Mouse (Mus musculus): ENCODE results near the gene Klc2. TPM values are rescaled to one million over a fixed set of nuclear protein-coding genes. Genes with fewer than 3 reads are reported as not detected.

The Klc2 gene
- total and polyA plus RNA-seq, 3 experiments: 7.3 to 30.3 TPM; not detected in 1

DNA sequence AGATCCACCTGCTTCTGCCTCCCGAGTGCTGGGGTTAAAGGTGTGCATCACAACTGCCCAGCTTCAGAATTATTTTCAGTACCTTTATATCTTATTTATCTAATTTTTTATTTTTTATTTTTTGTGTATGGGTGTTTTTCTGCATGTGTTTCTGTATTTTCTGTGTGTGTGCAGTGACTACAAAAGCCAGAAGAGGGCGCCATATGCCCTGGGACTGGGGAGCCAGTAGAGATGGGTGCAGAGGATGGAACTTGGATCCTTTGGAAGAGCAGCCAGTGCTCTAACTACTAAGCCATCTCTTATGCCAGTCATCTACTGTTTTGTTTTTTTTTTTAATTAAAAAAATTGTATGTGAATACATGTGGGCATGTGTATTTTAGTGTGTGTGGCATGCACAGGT is 46.0 kb upstream of the Klc2 start (continued):
- TF ChIP-seq MEF2A (IDR thresholded peaks at IDR 0.05; ENCODE audit: extremely low read depth, insufficient replicate concordance, low read depth, low read length, poor library complexity, severe bottlenecking) (no peak), CTCF (IDR thresholded peaks at IDR 0.05 in 2 of 3, conservative IDR thresholded peaks at IDR 0.05 in 1 of 3; ENCODE audit: control insufficient read depth in 1 of 3, insufficient read depth in 1 of 3, low read depth in 2 of 3, low read length in 3 of 3, poor library complexity in 1 of 3, severe bottlenecking in 1 of 3) (peak; percentile 70 to 82 (median 77)), RAD21 (IDR thresholded peaks at IDR 0.05; ENCODE audit: low read depth, low read length) (peak; percentile 79), MAX (IDR thresholded peaks at IDR 0.05; ENCODE audit: low read length) (no peak), UBTF (IDR thresholded peaks at IDR 0.05; ENCODE audit: borderline replicate concordance, insufficient read depth, low read depth, low read length) (no peak), NELFE (IDR thresholded peaks at IDR 0.05; ENCODE audit: low read depth, low read length) (no peak), ETS1 (IDR thresholded peaks at IDR 0.05; ENCODE audit: low read depth, low read length) (no peak), SIN3A (IDR thresholded peaks at IDR 0.05; ENCODE audit: low read length) (no peak), CHD1 (IDR thresholded peaks at IDR 0.05; ENCODE audit: low read depth, low read length) (no peak), USF2 (IDR thresholded peaks at IDR 0.05; ENCODE audit: borderline replicate concordance in 1 of 2, insufficient read depth in 1 of 2, low read depth in 1 of 2, low read length in 2 of 2) (no peak), ZMIZ1 (IDR thresholded peaks at IDR 0.05; ENCODE audit: low read depth, low read length) (no peak), HCFC1 (IDR thresholded peaks at IDR 0.05; ENCODE audit: low read depth, low read length) (no peak), MYB (IDR thresholded peaks at IDR 0.05; ENCODE audit: low read depth, low read length) (no peak), TCF12 (IDR thresholded peaks at IDR 0.05; ENCODE audit: low read depth, low read length) (no peak), E2F4 (IDR thresholded peaks at IDR 0.05; ENCODE audit: borderline replicate concordance, low read depth, low read length) (no peak), ELF1 (IDR thresholded peaks at IDR 0.05; ENCODE audit: low read depth, low read length) (no peak), NRF1 (IDR thresholded peaks at IDR 0.05; ENCODE audit: insufficient read depth, low read depth, low read length, poor library complexity, severe bottlenecking) (no peak), ZNF384 (IDR thresholded peaks at IDR 0.05; ENCODE audit: low read depth, low read length) (no peak; the same call in 1 of the 2 replicates), MAFK (IDR thresholded peaks at IDR 0.05; ENCODE audit: borderline replicate concordance, low read depth, low read length) (no peak), MAZ (IDR thresholded peaks at IDR 0.05; ENCODE audit: low read depth, low read length) (no peak)

DNA sequence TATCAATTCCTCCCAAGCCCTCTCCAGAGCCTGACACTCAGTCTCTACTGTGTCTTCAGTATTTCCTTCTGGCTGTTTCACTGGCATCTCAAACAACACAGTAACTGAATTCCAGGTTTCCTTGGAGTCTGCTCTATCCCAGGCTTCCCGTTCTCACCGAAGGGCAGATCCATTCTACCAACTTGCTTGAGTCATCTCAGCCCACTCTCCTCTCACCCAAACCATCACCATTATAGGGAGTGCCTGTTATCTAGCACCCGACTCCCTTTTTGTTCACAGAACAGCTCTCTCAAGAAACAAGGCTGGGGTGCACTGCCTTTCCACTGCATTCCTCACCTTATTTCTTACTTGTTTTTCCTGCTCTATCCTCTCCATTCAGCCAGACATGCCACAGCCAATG is 43.6 kb upstream of the Klc2 start:
- no peak for TF ChIP-seq EP300 (IDR thresholded peaks at IDR 0.05; ENCODE audit: low read depth in 1 of 2, low read length in 2 of 2)
- no peak for TF ChIP-seq MXI1 (IDR thresholded peaks at IDR 0.05; ENCODE audit: low read depth, low read length)
- no peak for TF ChIP-seq ZMIZ1 (IDR thresholded peaks at IDR 0.05; ENCODE audit: low read depth, low read length)
- no peak for TF ChIP-seq MEF2A (IDR thresholded peaks at IDR 0.05; ENCODE audit: extremely low read depth, insufficient replicate concordance, low read depth, low read length, poor library complexity, severe bottlenecking)
- TF ChIP-seq TAL1 (IDR thresholded peaks at IDR 0.05; ENCODE audit: low read length): no peak
- no peak for TF ChIP-seq POLR2AphosphoS5 (IDR thresholded peaks at IDR 0.05; ENCODE audit: borderline replicate concordance, low read depth, low read length)
- no peak for TF ChIP-seq USF1 (IDR thresholded peaks at IDR 0.05; ENCODE audit: low read depth, low read length)
- TF ChIP-seq CHD2 (IDR thresholded peaks at IDR 0.05; ENCODE audit: low read length): no peak
- TF ChIP-seq MAZ (IDR thresholded peaks at IDR 0.05; ENCODE audit: low read depth, low read length): no peak
- TF ChIP-seq CTCF (IDR thresholded peaks at IDR 0.05 in 2 of 3, conservative IDR thresholded peaks at IDR 0.05 in 1 of 3; ENCODE audit: control insufficient read depth in 1 of 3, insufficient read depth in 1 of 3, low read depth in 2 of 3, low read length in 3 of 3, poor library complexity in 1 of 3, severe bottlenecking in 1 of 3): no peak
- TF ChIP-seq POLR2A (IDR thresholded peaks at IDR 0.05; ENCODE audit: control insufficient read depth in 1 of 2, insufficient read depth in 1 of 2, low read depth in 1 of 2, low read length in 2 of 2, poor library complexity in 1 of 2): no peak

More for the DNA sequence above, 43.6 kb upstream of the Klc2 start:
- H3K4me3 ChIP-seq (ENCODE audit: control insufficient read depth in 1 of 2, insufficient read depth in 1 of 2, low read depth in 2 of 2, low read length in 2 of 2): no peak overlapping the region
- no peaks in the 10 kb centered on the region for H3K9me3 ChIP-seq (replicated peaks; ENCODE audit: insufficient read depth, low read length)
- no peaks in the 10 kb centered on the region for H3K79me2 ChIP-seq (ENCODE audit: control insufficient read depth, insufficient read depth, low read length, poor library complexity)
- H3K27me3 ChIP-seq (ENCODE audit: control insufficient read depth in 1 of 2, insufficient read depth in 2 of 2, low read length in 2 of 2): no peaks in the 10 kb centered on the region
- no peak for DNase-seq (ENCODE audit: low read depth, low spot score)
- H3K9ac ChIP-seq (ENCODE audit: control insufficient read depth, low read depth, low read length, poor library complexity, severe bottlenecking): no peak overlapping the region
- H3K27ac ChIP-seq (ENCODE audit: control insufficient read depth, low read depth, low read length): no peak overlapping the region
- H3K36me3 ChIP-seq (ENCODE audit: control insufficient read depth in 1 of 2, insufficient read depth in 2 of 2, low read length in 2 of 2): no peaks in the 10 kb centered on the region; a peak in 1 of 4 replicates
- H3K4me1 ChIP-seq (ENCODE audit: control insufficient read depth in 1 of 2, insufficient read depth in 2 of 2, low read length in 2 of 2): no peaks in the 10 kb centered on the region; a peak in 1 of 4 replicates

Data from MEL (cell line).